Mouse (Mus musculus) CH12.LX (cell line): ENCODE data around the gene Mrnip. TPM values are rescaled to one million over a fixed set of nuclear protein-coding genes. Genes with fewer than 3 reads are reported as not detected.

Experiments
- DNase-seq: peaks from one replicate; pipeline ENCODE4 v3.0.0-alpha.2; 2013; ENCODE audit errors: extremely low read depth
- H3K27ac ChIP-seq: 2 replicates; pipeline ENCODE4 v1.5.1; 2012; ENCODE audit warnings: low read depth, mild to moderate bottlenecking, control low read depth, moderate library complexity; ENCODE audit not compliant: insufficient read depth
- H3K27me3 ChIP-seq: replicated peaks from 2 replicates; pipeline ENCODE3; 2012; ENCODE audit warnings: inconsistent platforms
- H3K36me3 ChIP-seq, 2 experiments: replicated peaks in 1 of 2; 2 replicates each; pipeline versions ENCODE3 to v1.6.1; 2012; ENCODE audit warnings: inconsistent platforms in 1 of 2, low read length in 1 of 2, mild to moderate bottlenecking in 1 of 2, mixed read lengths in 1 of 2, moderate library complexity in 1 of 2; ENCODE audit not compliant: control insufficient read depth in 1 of 2, insufficient read depth in 1 of 2
- H3K4me1 ChIP-seq, 2 experiments: 2 replicates each; pipeline ENCODE4 v1.6.1; 2012; ENCODE audit warnings: inconsistent platforms in 1 of 2, moderate library complexity in 1 of 2; ENCODE audit not compliant: insufficient read depth in 2 of 2, control insufficient read depth in 1 of 2
- H3K4me2 ChIP-seq: 2 replicates; pipeline ENCODE4 v1.6.1; 2012; ENCODE audit warnings: low read depth, mild to moderate bottlenecking, control low read depth; ENCODE audit not compliant: poor library complexity, insufficient read depth, severe bottlenecking
- H3K4me3 ChIP-seq, 3 experiments: fragments of 150-350 bp in 1 of 3; sonication (generic) in 1 of 3; replicated peaks in 1 of 3; 2 replicates each; pipeline versions ENCODE3 to v1.5.1; 2011 to 2012; ENCODE audit warnings: low read depth in 2 of 3, low read length in 2 of 3, mild to moderate bottlenecking in 2 of 3, moderate library complexity in 2 of 3, control low read depth in 1 of 3, improper control_type of control experiment in 1 of 3, inconsistent platforms in 1 of 3, mixed read lengths in 1 of 3; ENCODE audit not compliant: poor library complexity in 1 of 3
- H3K79me2 ChIP-seq: replicated peaks from 2 replicates; pipeline ENCODE4 v1.6.1; 2012; ENCODE audit warnings: mild to moderate bottlenecking, moderate library complexity; ENCODE audit not compliant: control insufficient read depth, poor library complexity, insufficient read depth, severe bottlenecking; ENCODE audit errors: extremely low read depth
- H3K9ac ChIP-seq: 2 replicates; pipeline ENCODE4 v1.6.1; 2012; ENCODE audit warnings: low read depth, mild to moderate bottlenecking, control low read depth, moderate library complexity; ENCODE audit not compliant: insufficient read depth
- H3K9me3 ChIP-seq: replicated peaks from 2 replicates; pipeline ENCODE3; 2012; ENCODE audit warnings: low read length, inconsistent platforms, mixed read lengths
- BHLHE40 ChIP-seq: IDR thresholded peaks from 2 replicates; pipeline ENCODE4 v1.6.1; 2011; ENCODE audit warnings: mild to moderate bottlenecking, low read depth, low read length, improper control_type of control experiment
- CTCF ChIP-seq, 2 experiments: IDR thresholded peaks in 1 of 2; conservative IDR thresholded peaks in 1 of 2; 2 replicates each; pipeline ENCODE4 v1.5.1; 2011 to 2012; ENCODE audit warnings: low read depth in 2 of 2, low read length in 2 of 2, improper control_type of control experiment in 1 of 2, inconsistent platforms in 1 of 2, mild to moderate bottlenecking in 1 of 2, moderate library complexity in 1 of 2
- E2F4 ChIP-seq: IDR thresholded peaks from 2 replicates; pipeline ENCODE4 v1.6.1; 2011; ENCODE audit warnings: low read depth, low read length, improper control_type of control experiment; ENCODE audit not compliant: insufficient replicate concordance
- ELF1 ChIP-seq: IDR thresholded peaks from 2 replicates; pipeline ENCODE4 v1.6.1; 2014; ENCODE audit warnings: low read depth, mild to moderate bottlenecking, inconsistent platforms, low read length, improper control_type of control experiment
- EP300 ChIP-seq: IDR thresholded peaks from 2 replicates; pipeline ENCODE4 v1.6.1; 2011; ENCODE audit warnings: low read length, improper control_type of control experiment
- GABPA ChIP-seq: IDR thresholded peaks from 2 replicates; pipeline ENCODE4 v1.6.1; 2012; ENCODE audit warnings: low read depth, low read length, improper control_type of control experiment, inconsistent platforms; ENCODE audit not compliant: insufficient replicate concordance
- KAT2A ChIP-seq: IDR thresholded peaks from 2 replicates; pipeline ENCODE4 v1.6.1; 2012; ENCODE audit warnings: low read length, improper control_type of control experiment, inconsistent platforms; ENCODE audit not compliant: insufficient replicate concordance
- MAX ChIP-seq: IDR thresholded peaks from 2 replicates; pipeline ENCODE4 v1.6.1; 2011; ENCODE audit warnings: low read length, improper control_type of control experiment
- MYC ChIP-seq: IDR thresholded peaks from 2 replicates; pipeline ENCODE4 v1.6.1; 2011; ENCODE audit warnings: low read depth, mild to moderate bottlenecking, improper control_type of control experiment, low read length
- NELFE ChIP-seq: IDR thresholded peaks from 2 replicates; pipeline ENCODE4 v1.6.1; 2011; ENCODE audit warnings: low read depth, low read length, improper control_type of control experiment
- NRF1 ChIP-seq: IDR thresholded peaks from 2 replicates; pipeline ENCODE4 v1.6.1; 2014; ENCODE audit warnings: low read depth, mild to moderate bottlenecking, inconsistent platforms, low read length, improper control_type of control experiment, moderate library complexity
- PAX5 ChIP-seq: IDR thresholded peaks from 2 replicates; pipeline ENCODE4 v1.6.1; 2012; ENCODE audit warnings: low read length, inconsistent platforms, mixed read lengths
- RCOR1 ChIP-seq: conservative IDR thresholded peaks from 2 replicates; pipeline ENCODE4 v1.6.1; 2012; ENCODE audit warnings: low read depth, mild to moderate bottlenecking, inconsistent platforms, low read length, improper control_type of control experiment
- SIN3A ChIP-seq: IDR thresholded peaks from 2 replicates; pipeline ENCODE4 v1.6.1; 2012; ENCODE audit warnings: low read length, improper control_type of control experiment, inconsistent platforms
- SMC3 ChIP-seq: IDR thresholded peaks from 2 replicates; pipeline ENCODE4 v1.6.1; 2011; ENCODE audit warnings: low read depth, low read length, improper control_type of control experiment
- TCF12 ChIP-seq: IDR thresholded peaks from 2 replicates; pipeline ENCODE4 v1.6.1; 2014; ENCODE audit warnings: low read depth, mild to moderate bottlenecking, inconsistent platforms, low read length, improper control_type of control experiment
- UBTF ChIP-seq: IDR thresholded peaks from 2 replicates; pipeline ENCODE4 v1.6.1; 2012; ENCODE audit warnings: low read depth, mild to moderate bottlenecking, inconsistent platforms, low read length, improper control_type of control experiment, moderate library complexity
- USF1 ChIP-seq: IDR thresholded peaks from 2 replicates; pipeline ENCODE4 v1.6.1; 2014; ENCODE audit warnings: low read depth, mild to moderate bottlenecking, inconsistent platforms, low read length, improper control_type of control experiment
- USF2 ChIP-seq: conservative IDR thresholded peaks from 2 replicates; pipeline ENCODE4 v1.6.1; 2011; ENCODE audit warnings: low read depth, low read length, improper control_type of control experiment
- ZC3H11A ChIP-seq: IDR thresholded peaks from 2 replicates; pipeline ENCODE4 v1.6.1; 2012; ENCODE audit warnings: low read depth, mild to moderate bottlenecking, inconsistent platforms, low read length, improper control_type of control experiment
- ZNF384 ChIP-seq: IDR thresholded peaks from 2 replicates; pipeline ENCODE4 v1.6.1; 2012; ENCODE audit warnings: low read depth, low read length, improper control_type of control experiment, inconsistent platforms
- dilution Hi-C: fragments of 300-500 bp; cut with MboI; formaldehyde crosslinking; loops from 2 replicates; pipeline ENCODE4 v1.14.3; 2020; ENCODE audit warnings: low sequenced_read_pairs; ENCODE audit not compliant: extremely low pct_unique_long_range_greater_than_20kb, extremely low pct_ligation_motif_present
- in situ Hi-C: fragments of 300-500 bp; cut with MboI; formaldehyde crosslinking; loops from 3 replicates; pipeline ENCODE4 v1.14.3; 2019; ENCODE audit warnings: low sequenced_read_pairs, low pct_ligation_motif_present, low pct_unique_long_range_greater_than_20kb, mixed read lengths
- polyA plus RNA-seq: library from polyadenylated mRNA; unstranded; fragments of >175 nt; gene quantifications from 2 replicates; pipeline ENCODE4 v1.2.1, GENCODE M21; 2012; ENCODE audit warnings: low read depth; ENCODE audit not compliant: insufficient read length
- total RNA-seq, 2 experiments: library from RNA; depleted of rRNA; stranded (reverse); fragments of 300-350 nt in 1 of 2; fragments of >200 nt in 1 of 2; gene quantifications; 2 replicates each; pipeline ENCODE4 v1.2.3; 2012 to 2014

Mrnip gene
- total and polyA plus RNA-seq, 3 experiments, result 22.5 to 36.7 (median 29.7) TPM

DNA sequence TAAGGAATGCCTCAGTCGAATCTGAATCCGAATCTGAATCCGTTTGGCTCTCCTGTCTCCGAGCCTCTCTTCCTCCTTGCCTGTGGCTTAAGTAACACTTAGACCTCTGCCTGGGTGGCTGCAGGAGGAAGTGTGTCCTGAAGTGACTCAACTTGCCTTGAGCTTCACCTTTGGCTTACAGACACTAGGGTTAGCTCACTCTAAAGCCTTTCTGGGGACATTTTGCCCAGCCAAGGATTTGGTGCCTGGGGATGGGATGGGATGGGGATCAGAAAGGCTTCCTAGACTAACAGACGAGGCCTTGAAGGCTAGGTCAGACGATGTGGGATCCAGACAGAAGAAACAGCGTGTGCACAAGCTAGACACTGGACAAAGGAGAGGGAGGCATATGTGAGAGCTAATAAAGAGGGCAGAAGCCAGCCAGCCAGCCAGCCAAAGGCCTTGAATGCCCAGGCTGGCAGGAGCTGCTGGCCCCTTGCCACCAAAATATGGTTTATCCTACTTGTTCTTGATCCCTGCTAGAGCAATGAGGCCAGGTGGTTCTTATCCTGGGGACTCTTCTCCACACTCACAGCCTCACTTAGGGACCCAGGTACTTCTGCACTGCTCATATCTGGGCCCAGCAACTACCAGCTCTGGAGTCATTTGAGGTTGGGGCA lies 55.1 kb downstream of the Mrnip start:
- Histone ChIP-seq H3K9me3 (no peaks in the 10 kb centered on the region), H3K27me3 (no peaks in the 10 kb centered on the region), H3K36me3 (peaks cover 34 to 57% of the 10 kb centered on the region in 2 experiments), H3K9ac (no peak overlapping the region), H3K79me2 (no peaks in the 10 kb centered on the region; the same call in 1 of the 2 replicates), H3K4me1 (peaks cover 23 to 57% of the 10 kb centered on the region in 2 experiments), H3K4me3 (no peak overlapping the region), H3K27ac (no peak overlapping the region), H3K4me2 (no peak overlapping the region)
- dilution Hi-C loops, result no loop called here
- DNase-seq, result no peak
- in situ Hi-C loops, result loop anchor here (5.0 to 10.0 kb wide), 3 partner anchors 67 to 245 kb away; no protein-coding TSS in a partner anchor
- TF ChIP-seq EP300, result no peak
- no peak for TF ChIP-seq USF1
- no peak for TF ChIP-seq SMC3
- TF ChIP-seq BHLHE40, result no peak
- no peak for TF ChIP-seq MYC
- TF ChIP-seq ZNF384, result no peak
- no peak for TF ChIP-seq NELFE
- no peak for TF ChIP-seq PAX5
- no peak for TF ChIP-seq MAX
- TF ChIP-seq ZC3H11A, result no peak

DNA sequence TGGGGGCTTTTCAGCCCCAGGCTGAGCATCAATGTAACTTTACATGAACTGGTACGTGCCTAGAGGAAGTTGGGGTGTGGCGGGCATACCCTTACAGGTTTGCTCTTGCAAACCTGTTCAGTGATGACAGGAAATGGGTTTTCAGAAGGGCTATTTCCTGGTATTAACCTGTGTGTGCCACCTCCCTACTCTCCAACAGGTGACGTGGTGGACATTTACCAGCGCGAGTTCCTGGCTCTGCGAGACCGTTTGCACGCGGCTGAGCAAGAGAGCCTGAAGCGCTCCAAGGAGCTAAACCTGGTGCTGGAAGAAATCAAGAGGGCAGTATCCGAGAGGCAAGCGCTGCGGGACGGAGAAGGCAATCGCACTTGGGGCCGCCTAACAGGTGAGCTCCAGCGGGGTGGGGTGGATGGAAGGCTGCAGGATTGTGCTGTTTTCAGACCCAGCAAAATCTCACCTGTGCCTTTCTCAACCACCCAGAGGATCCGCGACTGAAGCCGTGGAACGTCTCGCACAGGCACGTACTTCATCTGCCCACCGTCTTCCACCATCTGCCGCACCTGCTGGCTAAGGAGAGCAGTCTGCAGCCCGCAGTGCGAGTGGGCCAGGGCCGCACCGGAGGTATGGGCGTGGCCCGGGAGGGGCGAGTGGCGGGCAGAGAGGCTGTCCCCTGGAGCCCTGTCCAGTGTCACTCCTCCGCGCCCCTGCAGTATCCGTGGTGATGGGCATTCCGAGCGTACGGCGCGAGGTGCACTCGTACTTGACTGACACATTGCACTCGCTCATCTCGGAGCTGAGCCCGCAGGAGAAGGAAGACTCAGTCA lies 56.4 kb downstream of the Mrnip start:
- in situ Hi-C loops (no loop called here), dilution Hi-C loops (no loop called here)
- Histone ChIP-seq H3K4me1 (peaks cover 23 to 57% of the 10 kb centered on the region in 2 experiments), H3K4me2 (no peak overlapping the region), H3K27ac (no peak overlapping the region), H3K27me3 (no peaks in the 10 kb centered on the region), H3K4me3 (no peak overlapping the region), H3K9me3 (no peaks in the 10 kb centered on the region), H3K79me2 (no peaks in the 10 kb centered on the region; the same call in 1 of the 2 replicates), H3K36me3 (peaks cover 42 to 70% of the 10 kb centered on the region in 2 experiments), H3K9ac (no peak overlapping the region)
- no peak for TF ChIP-seq UBTF
- no peak for TF ChIP-seq E2F4
- TF ChIP-seq SIN3A, result no peak
- no peak for TF ChIP-seq USF2
- no peak for TF ChIP-seq KAT2A
- no peak for TF ChIP-seq GABPA
- TF ChIP-seq TCF12, result no peak
- no peak for TF ChIP-seq NELFE
- TF ChIP-seq PAX5, result no peak
- no peak for TF ChIP-seq ELF1
- TF ChIP-seq USF1, result no peak
- TF ChIP-seq RCOR1, result no peak
- TF ChIP-seq CTCF (conservative IDR thresholded peaks at IDR 0.05 in 1 of 2, IDR thresholded peaks at IDR 0.05 in 1 of 2; ENCODE audit: low read depth in 2 of 2, low read length in 2 of 2), result no peak
- no peak for TF ChIP-seq ZNF384
- no peak for TF ChIP-seq ZC3H11A
- TF ChIP-seq SMC3, result no peak
- no peak for TF ChIP-seq NRF1
- TF ChIP-seq EP300, result no peak
- no peak for DNase-seq
